7 mouse cellular contexts compared by ENCODE assay signal in genomic region chr8:108690576-108691455, GRCm38 (mm10).
A peak's percentile ranks its signal among the peaks of the same experiment; 100 is the strongest.
DNase-seq lines count a peak whose midpoint lies in the region; ATAC-seq lines count a peak whose summit lies in the region.

No protein-coding gene starts in this region.

- H3K4me3 ChIP-seq in neural tube, embryonic 11.5 days (ENCODE audit: low read depth, low read length) = no peak overlapping the region
- peak overlapping the region; percentile 10; the same call in 1 of the 2 replicates for H3K4me3 ChIP-seq in forebrain, embryonic 13.5 days
- H3K4me3 ChIP-seq in intestine, embryonic 16.5 days (ENCODE audit: low read length) = 0 out of 2 replicates have a peak overlapping the region, but pooled peaks have one; percentile 28
- no peak overlapping the region; the same call in 1 of the 2 replicates for H3K4me3 ChIP-seq in midbrain, embryonic 16.5 days (ENCODE audit: low read depth, low read length)

- peak overlapping the region; percentile 47 for H3K4me2 ChIP-seq in neural tube, embryonic 11.5 days (ENCODE audit: low read depth)
- peak overlapping the region; percentile 49; the same call in 1 of the 2 replicates for H3K4me2 ChIP-seq in forebrain, embryonic 13.5 days
- H3K4me2 ChIP-seq in intestine, embryonic 16.5 days (ENCODE audit: low read depth, low read length) = peak overlapping the region; percentile 57; the same call in 1 of the 2 replicates
- H3K4me2 ChIP-seq in midbrain, embryonic 16.5 days (ENCODE audit: low read length) = peak overlapping the region; percentile 55

- WGBS in neural tube, embryonic 11.5 days = 27% methylated on average over 14 of the region's 14 CpGs
- WGBS in forebrain, embryonic 13.5 days = 29% methylated on average over 14 of the region's 14 CpGs
- 16% methylated on average over 14 of the region's 14 CpGs for WGBS in intestine, embryonic 16.5 days
- WGBS in midbrain, embryonic 16.5 days = 25% methylated on average over 14 of the region's 14 CpGs

- no peak for ATAC-seq in neural tube, embryonic 11.5 days (ENCODE audit: insufficient read depth, low FRiP score, low TSS enrichment)
- ATAC-seq in forebrain, embryonic 13.5 days = peak; percentile 67
- ATAC-seq in intestine, embryonic 16.5 days = peak; percentile 27; the same call in 1 of the 2 replicates
- ATAC-seq in midbrain, embryonic 16.5 days = 0 out of 2 replicates have a peak, but pooled peaks have one; percentile 59

- peak overlapping the region; percentile 67; the same call in 1 of the 2 replicates for H3K27ac ChIP-seq in neural tube, embryonic 11.5 days (ENCODE audit: low read depth, low read length)
- peak overlapping the region; percentile 54; the same call in 1 of the 2 replicates for H3K27ac ChIP-seq in forebrain, embryonic 13.5 days
- H3K27ac ChIP-seq in intestine, embryonic 16.5 days (ENCODE audit: low read length) = no peak overlapping the region
- peak overlapping the region; percentile 88 for H3K27ac ChIP-seq in midbrain, embryonic 16.5 days (ENCODE audit: low read length)

- peaks cover 20% of the 10 kb centered on the region for H3K27me3 ChIP-seq in neural tube, embryonic 11.5 days (ENCODE audit: control insufficient read depth, insufficient read depth, low read length)
- H3K27me3 ChIP-seq in forebrain, embryonic 13.5 days = peaks cover 45% of the 10 kb centered on the region
- H3K27me3 ChIP-seq in intestine, embryonic 16.5 days (replicated peaks; ENCODE audit: control insufficient read depth, insufficient read depth, low read length) = peaks cover 14% of the 10 kb centered on the region; the same call in 1 of the 2 replicates
- peaks cover 5% of the 10 kb centered on the region; the same call in 1 of the 2 replicates for H3K27me3 ChIP-seq in midbrain, embryonic 16.5 days (ENCODE audit: control insufficient read depth, insufficient read depth, low read depth, low read length)

- H3K9ac ChIP-seq in neural tube, embryonic 11.5 days (ENCODE audit: low read length) = peak overlapping the region; percentile 46; the same call in 1 of the 2 replicates
- H3K9ac ChIP-seq in forebrain, embryonic 13.5 days = no peak overlapping the region
- H3K9ac ChIP-seq in intestine, embryonic 16.5 days (ENCODE audit: low read depth, low read length) = no peak overlapping the region
- peak overlapping the region; percentile 52; the same call in 1 of the 2 replicates for H3K9ac ChIP-seq in midbrain, embryonic 16.5 days (ENCODE audit: low read depth, low read length)

- no peaks in the 10 kb centered on the region for H3K36me3 ChIP-seq in neural tube, embryonic 11.5 days (ENCODE audit: control insufficient read depth, insufficient read depth, low read length)
- no peaks in the 10 kb centered on the region for H3K36me3 ChIP-seq in forebrain, embryonic 13.5 days (ENCODE audit: poor library complexity, severe bottlenecking)
- H3K36me3 ChIP-seq in intestine, embryonic 16.5 days (ENCODE audit: control insufficient read depth, insufficient read depth, low read length) = no peaks in the 10 kb centered on the region
- no peaks in the 10 kb centered on the region for H3K36me3 ChIP-seq in midbrain, embryonic 16.5 days (ENCODE audit: control insufficient read depth, insufficient read depth, low read length)

- no peaks in the 10 kb centered on the region for H3K9me3 ChIP-seq in neural tube, embryonic 11.5 days (ENCODE audit: control insufficient read depth, low read length)
- no peaks in the 10 kb centered on the region for H3K9me3 ChIP-seq in forebrain, embryonic 13.5 days (replicated peaks)
- H3K9me3 ChIP-seq in intestine, embryonic 16.5 days (ENCODE audit: control insufficient read depth, low read length) = no peaks in the 10 kb centered on the region
- H3K9me3 ChIP-seq in midbrain, embryonic 16.5 days (replicated peaks; ENCODE audit: control insufficient read depth, low read length, poor library complexity, severe bottlenecking) = no peaks in the 10 kb centered on the region

- DNase-seq in neural tube, embryonic 11.5 days (ENCODE audit: low spot score) = peak; percentile 49
- no peak for DNase-seq in neural tube, embryonic 10.5 days (ENCODE audit: extremely low spot score, low spot score)
- DNase-seq in yolk sac, embryonic 10.5 days (ENCODE audit: low spot score) = no peak
- no peak for DNase-seq in left cerebral cortex, adult 18-20 months (ENCODE audit: low spot score in 2 of 2)

- H3K4me1 ChIP-seq in neural tube, embryonic 11.5 days (ENCODE audit: control insufficient read depth, insufficient read depth, low read length) = peaks cover 13% of the 10 kb centered on the region
- peaks cover 21% of the 10 kb centered on the region for H3K4me1 ChIP-seq in forebrain, embryonic 13.5 days
- H3K4me1 ChIP-seq in intestine, embryonic 16.5 days (ENCODE audit: control insufficient read depth, insufficient read depth, low read length) = peaks cover 19% of the 10 kb centered on the region
- H3K4me1 ChIP-seq in midbrain, embryonic 16.5 days (ENCODE audit: control insufficient read depth, insufficient read depth, low read length) = peaks cover 27% of the 10 kb centered on the region

Comparison
In these comparisons a context has a peak if more than half of its experiments do, and no peak if none do; other contexts are left out.
1. H3K4me3 ChIP-seq: peak in forebrain, embryonic 13.5 days (single experiment) and intestine, embryonic 16.5 days (single experiment); none in neural tube, embryonic 11.5 days (single experiment) and midbrain, embryonic 16.5 days (single experiment).
2. H3K9ac ChIP-seq: peak in neural tube, embryonic 11.5 days (single experiment) and midbrain, embryonic 16.5 days (single experiment); none in forebrain, embryonic 13.5 days (single experiment) and intestine, embryonic 16.5 days (single experiment).
3. Peak in every context shown above with its lines, with median percentiles within 50 percentile points of each other: H3K4me2 ChIP-seq.